8 mouse cellular contexts compared by ENCODE assay signal in the genomic region with DNA sequence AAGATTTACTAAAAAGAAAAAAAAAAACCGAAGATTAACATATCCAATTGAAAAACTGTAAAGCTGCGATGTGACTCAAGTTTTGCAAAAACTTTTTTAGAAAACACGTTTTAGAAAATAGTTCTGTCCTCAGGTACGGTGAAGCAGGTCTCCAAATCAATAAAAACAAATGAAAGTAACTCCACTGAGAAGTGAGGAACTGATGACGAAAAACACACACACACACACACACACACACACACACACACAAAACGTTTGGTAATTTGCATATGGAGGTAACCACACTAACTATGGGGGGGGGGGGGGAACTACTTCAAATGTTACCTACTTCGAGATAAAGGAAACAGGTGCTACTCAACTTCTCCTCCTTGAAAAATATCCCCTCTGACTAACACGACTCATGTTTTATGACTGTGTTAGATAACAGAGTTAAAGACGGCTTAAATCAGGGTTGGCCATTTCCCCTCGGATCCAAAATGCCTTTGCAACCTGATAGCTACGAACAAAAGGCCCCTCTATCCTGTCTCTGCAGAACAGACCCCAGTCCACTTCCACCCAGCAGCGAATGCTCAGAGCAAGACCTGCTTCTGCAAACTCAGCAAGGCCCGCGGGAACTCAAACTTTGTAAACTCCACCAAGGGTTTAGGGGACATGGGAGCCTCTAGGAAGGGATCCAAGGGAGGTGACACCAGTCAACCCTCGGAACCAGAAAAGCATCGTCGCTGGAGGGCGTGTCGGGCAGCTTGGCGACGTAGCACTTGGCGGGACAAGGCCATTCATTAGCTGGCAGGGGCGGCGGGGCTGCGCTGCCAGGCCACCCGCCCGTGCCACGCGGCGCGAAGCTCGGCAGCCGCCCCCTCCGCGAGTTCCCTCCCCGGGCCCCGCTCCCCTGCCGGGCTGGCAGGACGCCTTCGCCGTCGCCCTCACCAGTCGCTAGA. TPM values are rescaled to one million over a fixed set of nuclear protein-coding genes. Genes with fewer than 3 reads are reported as not detected.
A peak's percentile ranks its signal among the peaks of the same experiment; 100 is the strongest.
DNase-seq lines count a peak whose midpoint lies in the region; ATAC-seq lines count a peak whose summit lies in the region.

No protein-coding gene starts in this region.

- peak overlapping the region; percentile 82 for H3K4me2 ChIP-seq in forebrain, embryonic 14.5 days (ENCODE audit: low read length)

- no peaks in the 10 kb centered on the region for H3K9me3 ChIP-seq in forebrain, embryonic 14.5 days (replicated peaks; ENCODE audit: control insufficient read depth, low read length)

- H3K36me3 ChIP-seq in forebrain, embryonic 14.5 days (ENCODE audit: control insufficient read depth, insufficient read depth, low read length), result peaks cover under 1% of the 10 kb centered on the region

- WGBS in forebrain, embryonic 14.5 days, result 1% methylated on average over 37 of the region's 43 CpGs

- ATAC-seq in cerebellum, adult (ENCODE audit: insufficient number of reproducible peaks, low FRiP score, low TSS enrichment), result peak; percentile 73
- peak; percentile 84 for ATAC-seq in forebrain, embryonic 14.5 days

- DNase-seq in MEL-GATA-1-ER (ENCODE audit: extremely low read depth, low read depth), result peak; percentile 80
- peak; percentile 85 for DNase-seq in forebrain, embryonic 14.5 days (ENCODE audit: low spot score)
- peak; percentile 88 for DNase-seq in heart, postnatal 4 days
- DNase-seq in layer of hippocampus, adult 9-10 months (ENCODE audit: low spot score), result peak; percentile 49
- peak; percentile 81 for DNase-seq in lung, postnatal 25 days (ENCODE audit: low spot score)
- DNase-seq in retina, adult 2 months (ENCODE audit: low read depth, low spot score), result peak; percentile 57
- peak; percentile 56 to 73 for DNase-seq in urinary bladder, adult 18-20 months (ENCODE audit: low spot score in 2 of 2)

- H3K4me3 ChIP-seq in forebrain, embryonic 14.5 days (ENCODE audit: low read depth, low read length), result peak overlapping the region; percentile 86

- H3K27ac ChIP-seq in forebrain, embryonic 14.5 days (ENCODE audit: low read depth, low read length), result peak overlapping the region; percentile 99

- H3K4me1 ChIP-seq in forebrain, embryonic 14.5 days (ENCODE audit: control insufficient read depth, insufficient read depth, low read length), result peaks cover 7% of the 10 kb centered on the region; the same call in 1 of the 2 replicates

- H3K27me3 ChIP-seq in forebrain, embryonic 14.5 days (replicated peaks; ENCODE audit: control insufficient read depth, insufficient read depth, low read length), result no peaks in the 10 kb centered on the region

- peak overlapping the region; percentile 98 for H3K9ac ChIP-seq in forebrain, embryonic 14.5 days (ENCODE audit: low read length)

RNA-seq across cellular contexts. Expression of a gene that starts 0.7 kb away (rescaled TPM):
- 31.9 and 38.0 TPM in 2 replicates for polyA plus RNA-seq in forebrain, embryonic 14.5 days (2014; fragmentation: Nextera tagmentation; extraction: Ambion mirVana)
- 10 to 100 TPM; 38.2 to 38.7 TPM for total RNA-seq in heart, postnatal 4 days (2021)

Comparison
In these comparisons a context has a peak if more than half of its experiments do, and no peak if none do; other contexts are left out.
1. Peak in every context shown above with its lines: DNase-seq, ATAC-seq, H3K4me3 ChIP-seq and H3K27ac ChIP-seq.